Mouse (Mus musculus): ENCODE data around the gene LTO1. TPM values are rescaled to one million over a fixed set of nuclear protein-coding genes. Genes with fewer than 3 reads are reported as not detected.
"Not testable (repeated sequence)": the region's sequence is repeated elsewhere in the genome, so short reads cannot be mapped to it uniquely, and the experiment has no call there.

The LTO1 gene
- polyA plus RNA-seq, 1 experiment from 2014 or later = 8.3 TPM

DNA sequence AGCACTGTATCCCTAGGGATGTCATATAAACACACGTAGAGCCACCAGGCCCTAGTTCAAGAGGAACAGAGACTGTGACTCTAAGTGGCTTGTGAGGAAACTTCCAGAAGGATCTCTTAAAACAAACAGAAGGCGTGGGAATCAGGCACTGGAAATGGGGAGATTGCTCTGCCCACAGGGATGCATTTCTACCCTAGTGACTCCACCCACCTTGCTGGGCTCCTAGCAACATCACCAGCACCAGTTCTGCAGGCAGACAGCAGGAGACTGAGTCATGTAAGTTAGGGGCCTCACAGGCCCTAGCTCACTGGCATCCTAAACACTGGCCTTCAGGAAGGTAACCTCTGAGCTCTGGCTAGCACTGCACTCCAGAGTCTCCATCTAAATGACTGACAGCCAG is 23.0 kb upstream of the LTO1 start:
- Histone ChIP-seq H3K9me3 (replicated peaks) (no peaks in the 10 kb centered on the region), H3K4me3 (replicated peaks) (no peak overlapping the region), H3K9ac (no peak overlapping the region), H3K4me1 (replicated peaks) (peaks cover 20% of the 10 kb centered on the region), H3K4me2 (no peak overlapping the region), H3K27me3 (peaks cover 81% of the 10 kb centered on the region), H3K27ac (replicated peaks) (no peak overlapping the region), H3K36me3 (replicated peaks) (no peaks in the 10 kb centered on the region)
- WGBS (ENCODE audit: insufficient replicate concordance) = 50% methylated on average over 2 of the region's 2 CpGs
- no peak for ATAC-seq (ENCODE audit: insufficient read depth)

DNA sequence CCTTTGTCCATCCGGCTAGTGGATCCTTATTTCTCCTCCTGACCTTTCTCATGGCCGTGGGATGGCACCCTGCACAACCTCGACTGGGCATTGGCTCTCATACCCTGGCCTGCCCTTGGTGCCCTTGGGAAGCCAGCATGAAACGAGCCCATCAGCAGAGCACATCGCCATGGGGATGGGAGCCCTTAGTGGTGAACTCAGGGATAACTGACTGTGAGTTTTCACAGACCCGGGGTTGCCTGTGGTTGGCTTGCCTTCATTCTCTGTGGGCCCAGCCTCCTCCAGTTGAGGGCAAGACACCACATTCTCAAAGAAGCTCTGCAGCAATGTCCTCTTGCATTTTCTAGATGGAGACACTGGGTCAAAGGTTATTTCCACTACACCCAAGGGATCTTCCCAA is 22.6 kb upstream of the LTO1 start:
- H3K36me3 ChIP-seq (replicated peaks) = no peaks in the 10 kb centered on the region
- peaks cover 23% of the 10 kb centered on the region for H3K4me1 ChIP-seq (replicated peaks)
- no peak overlapping the region for H3K9ac ChIP-seq
- H3K27ac ChIP-seq (replicated peaks) = no peak overlapping the region
- no peak overlapping the region for H3K4me2 ChIP-seq
- peaks cover 86% of the 10 kb centered on the region for H3K27me3 ChIP-seq
- no peak for ATAC-seq (ENCODE audit: insufficient read depth)
- H3K4me3 ChIP-seq (replicated peaks) = no peak overlapping the region
- WGBS (ENCODE audit: insufficient replicate concordance) = 38% methylated on average over 6 of the region's 6 CpGs
- H3K9me3 ChIP-seq (replicated peaks) = no peaks in the 10 kb centered on the region

DNA sequence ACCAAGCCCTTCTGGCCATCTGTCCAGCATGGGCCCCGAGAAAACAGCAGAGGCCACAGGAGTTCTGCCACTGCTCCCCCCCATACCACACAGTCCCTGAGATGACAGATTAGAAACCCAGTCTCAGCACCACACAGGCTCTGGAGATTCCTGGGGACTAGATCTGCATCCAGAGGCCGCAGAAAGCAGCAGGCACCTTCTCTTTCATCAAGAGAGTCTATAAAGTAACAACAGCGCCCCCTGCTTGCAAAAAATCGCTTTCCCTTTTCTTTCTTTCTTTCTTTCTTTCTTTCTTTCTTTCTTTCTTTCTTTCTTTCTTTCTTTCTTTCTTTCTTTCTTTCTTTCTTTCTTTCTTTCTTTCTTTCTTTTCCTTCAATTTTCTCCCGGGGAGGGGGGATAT is 20.7 kb upstream of the LTO1 start:
- Histone ChIP-seq H3K9ac (no peak overlapping the region), H3K4me1 (replicated peaks) (peaks cover 23% of the 10 kb centered on the region), H3K4me3 (replicated peaks) (no peak overlapping the region), H3K9me3 (replicated peaks) (no peaks in the 10 kb centered on the region), H3K27me3 (peaks cover 90% of the 10 kb centered on the region), H3K27ac (replicated peaks) (no peak overlapping the region), H3K4me2 (no peak overlapping the region), H3K36me3 (replicated peaks) (no peaks in the 10 kb centered on the region)
- ATAC-seq (ENCODE audit: insufficient read depth) = no peak
- 8% methylated on average over 5 of the region's 5 CpGs for WGBS (ENCODE audit: insufficient replicate concordance)

DNA sequence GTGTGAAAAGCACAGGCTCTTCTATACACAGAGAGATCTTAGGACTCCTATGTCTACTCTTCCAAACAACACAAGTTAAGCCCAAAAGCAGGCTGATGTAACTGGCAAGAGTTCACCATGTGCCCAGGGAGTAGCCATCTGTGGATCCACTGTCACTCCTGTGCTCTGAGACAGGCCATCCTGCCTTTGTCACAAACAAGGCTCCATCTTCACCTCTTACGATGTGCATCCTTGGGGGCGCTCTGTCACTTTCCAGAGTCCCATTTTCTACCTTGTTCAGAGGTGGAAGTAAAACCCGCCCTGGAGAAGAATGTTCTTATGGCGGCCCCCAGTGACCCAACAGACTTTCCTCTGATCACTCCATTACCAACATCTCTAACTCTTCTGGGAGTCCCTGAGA is 20.2 kb upstream of the LTO1 start:
- WGBS (ENCODE audit: insufficient replicate concordance) = 7% methylated on average over 4 of the region's 4 CpGs
- H3K9ac ChIP-seq = no peak overlapping the region
- no peaks in the 10 kb centered on the region for H3K36me3 ChIP-seq (replicated peaks)
- H3K4me2 ChIP-seq = peak overlapping the region; percentile 69
- H3K4me3 ChIP-seq (replicated peaks) = no peak overlapping the region
- H3K27me3 ChIP-seq = peaks cover 90% of the 10 kb centered on the region
- no peak for ATAC-seq (ENCODE audit: insufficient read depth)
- no peak overlapping the region for H3K27ac ChIP-seq (replicated peaks)
- no peaks in the 10 kb centered on the region for H3K9me3 ChIP-seq (replicated peaks)
- peaks cover 23% of the 10 kb centered on the region for H3K4me1 ChIP-seq (replicated peaks)

DNA sequence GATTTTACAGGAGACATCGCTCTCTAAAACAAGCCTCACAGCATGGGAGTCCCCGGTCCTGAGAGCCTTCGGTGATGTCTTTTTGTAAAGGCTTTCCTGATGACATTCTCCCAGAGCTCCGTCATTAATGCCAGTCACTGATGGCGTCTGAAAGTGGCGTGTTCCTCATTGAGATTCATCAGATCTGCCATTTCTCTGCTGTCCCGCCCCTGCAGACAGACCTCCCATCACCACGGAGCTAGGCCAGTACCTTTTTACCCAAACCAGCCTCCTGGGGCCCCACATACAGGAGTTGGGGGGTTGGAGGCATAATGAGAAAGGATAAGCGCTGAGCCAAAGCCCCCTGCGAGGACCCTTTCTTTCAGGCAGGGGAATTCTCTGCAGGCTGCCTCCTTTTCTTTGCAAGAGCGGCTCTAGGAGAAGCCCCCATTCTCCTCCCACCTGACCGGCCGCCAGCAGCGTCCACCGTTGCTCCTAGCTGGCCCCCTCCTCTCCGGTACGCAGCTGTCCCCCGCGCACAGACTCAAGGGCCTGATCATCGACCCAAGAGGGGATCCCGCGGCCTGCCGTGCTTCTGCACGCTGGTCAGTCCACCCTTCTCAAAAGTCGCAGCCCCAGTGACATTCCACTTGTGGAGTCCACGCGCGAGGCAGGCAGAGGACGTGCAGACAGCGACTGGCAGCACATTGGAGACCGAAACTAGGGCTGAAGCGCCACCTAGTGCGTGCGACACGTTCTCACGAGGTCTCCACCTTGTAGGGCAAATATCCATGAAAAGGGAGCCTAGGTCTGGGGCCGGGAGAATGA is 19.4 kb upstream of the LTO1 start:
- Histone ChIP-seq H3K9ac (peak overlapping the region; percentile 18; the same call in 1 of the 2 replicates), H3K27ac (replicated peaks) (no peak overlapping the region), H3K27me3 (peaks cover 90% of the 10 kb centered on the region), H3K4me2 (peak overlapping the region; percentile 69), H3K36me3 (replicated peaks) (no peaks in the 10 kb centered on the region), H3K9me3 (replicated peaks) (no peaks in the 10 kb centered on the region), H3K4me3 (replicated peaks) (peak overlapping the region; percentile 46), H3K4me1 (replicated peaks) (peaks cover 23% of the 10 kb centered on the region)
- ATAC-seq (ENCODE audit: insufficient read depth) = peak; percentile 37; the same call in 1 of the 2 replicates
- WGBS (ENCODE audit: insufficient replicate concordance) = 2% methylated on average over 37 of the region's 37 CpGs

DNA sequence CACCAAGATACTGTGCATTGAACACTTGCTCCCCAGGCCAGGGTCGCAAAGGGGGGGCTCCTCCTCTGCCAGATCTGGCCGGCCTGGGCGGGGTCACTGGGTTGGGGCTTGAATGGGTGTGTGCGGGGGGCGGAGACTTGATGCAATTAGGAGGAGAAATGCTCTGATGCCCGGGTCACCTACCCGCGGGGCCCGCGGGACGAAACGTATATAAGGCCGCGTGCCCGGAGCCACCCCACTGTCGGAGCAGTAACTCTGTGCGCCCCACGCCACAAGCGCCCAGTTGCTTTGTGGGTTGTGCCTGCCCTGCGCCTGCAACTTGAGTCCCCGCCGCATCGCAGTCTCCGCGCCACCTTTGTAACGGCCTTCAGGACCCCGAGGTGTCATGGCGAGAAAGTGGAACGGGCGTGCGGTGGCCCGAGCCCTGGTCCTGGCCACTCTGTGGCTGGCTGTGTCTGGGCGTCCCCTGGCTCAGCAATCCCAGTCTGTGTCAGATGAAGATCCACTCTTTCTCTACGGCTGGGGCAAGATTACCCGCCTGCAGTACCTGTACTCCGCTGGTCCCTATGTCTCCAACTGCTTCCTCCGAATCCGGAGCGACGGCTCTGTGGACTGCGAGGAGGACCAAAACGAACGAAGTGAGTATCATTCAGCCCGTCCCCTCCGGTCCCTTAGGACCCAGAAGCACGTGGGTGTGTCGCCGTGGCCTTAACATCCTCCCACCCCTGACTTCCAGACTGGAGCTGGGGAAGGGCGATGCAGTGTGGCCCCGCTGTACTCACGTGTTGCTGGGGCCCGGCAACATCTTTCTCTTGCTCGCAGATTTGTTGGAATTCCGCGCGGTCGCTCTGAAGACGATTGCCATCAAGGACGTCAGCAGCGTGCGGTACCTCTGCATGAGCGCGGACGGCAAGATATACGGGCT is 18.3 kb upstream of the LTO1 start, which contains the start of gene Fgf15:
Fgf15 (plus strand) TSS at position 238 of the 925 bp plus-strand sequence.
- Histone ChIP-seq H3K9me3 (replicated peaks) (no peaks in the 10 kb centered on the region), H3K9ac (peak within 1 kb of the TSS; percentile 18; the same call in 1 of the 2 replicates), H3K27ac (replicated peaks) (no peak within 1 kb of the TSS), H3K4me3 (replicated peaks) (peak within 1 kb of the TSS; percentile 46), H3K4me2 (peak within 1 kb of the TSS; percentile 69), H3K4me1 (replicated peaks) (peaks cover 23% of the 10 kb centered on the region), H3K36me3 (replicated peaks) (no peaks in the 10 kb centered on the region), H3K27me3 (peaks cover 92% of the 10 kb centered on the region)
- ATAC-seq (ENCODE audit: insufficient read depth) = no peak
- WGBS (ENCODE audit: insufficient replicate concordance) = under 1% methylated on average over 65 of the region's 65 CpGs

DNA sequence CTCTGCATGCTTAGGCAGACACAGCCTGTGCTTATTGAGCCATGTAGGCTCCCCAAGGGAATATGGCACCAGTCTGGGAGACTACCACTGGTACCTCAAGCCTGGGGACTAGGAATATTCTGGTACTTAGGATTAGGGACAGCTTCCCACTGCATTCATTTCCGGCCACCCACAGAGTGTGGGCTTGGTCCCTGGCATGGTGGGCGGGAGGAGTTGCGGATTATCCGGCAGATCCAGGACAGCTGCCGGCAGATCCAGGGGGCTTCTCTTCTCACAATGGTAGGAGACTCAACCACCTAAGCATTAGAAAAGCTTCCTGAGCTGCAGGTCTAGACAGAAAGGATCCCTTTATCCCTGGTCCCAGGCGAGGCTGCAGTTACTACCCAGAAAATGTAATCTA is 16.4 kb upstream of the LTO1 start:
- WGBS (ENCODE audit: insufficient replicate concordance) = 53% methylated on average over 6 of the region's 6 CpGs
- peaks cover 83% of the 10 kb centered on the region for H3K27me3 ChIP-seq

DNA sequence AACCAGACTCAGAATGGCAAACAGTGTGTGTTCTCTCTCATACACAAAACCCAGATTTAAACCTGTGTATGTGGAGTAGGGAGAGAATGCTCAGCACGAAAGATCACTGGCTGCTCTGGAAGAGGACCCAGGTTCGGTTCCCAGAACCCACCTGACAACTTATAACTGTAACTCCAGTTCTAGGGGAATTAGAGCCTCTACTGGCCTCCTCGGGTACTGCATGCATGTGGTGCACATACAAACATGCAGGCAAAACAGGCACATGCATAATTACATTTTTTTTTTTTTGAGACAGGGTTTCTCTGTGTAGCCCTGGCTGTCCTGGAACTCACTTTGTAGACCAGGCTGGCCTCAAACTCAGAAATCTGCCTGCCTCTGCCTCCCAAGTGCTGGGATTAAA is 9.4 kb upstream of the LTO1 start:
- peaks cover 46% of the 10 kb centered on the region for H3K27me3 ChIP-seq
- not testable (repeated sequence) for H3K4me3 ChIP-seq (replicated peaks); H3K36me3 ChIP-seq (replicated peaks); H3K27ac ChIP-seq (replicated peaks); H3K9me3 ChIP-seq (replicated peaks); H3K9ac ChIP-seq; H3K4me1 ChIP-seq (replicated peaks); ATAC-seq (ENCODE audit: insufficient read depth); H3K4me2 ChIP-seq
- 68% methylated on average over 3 of the region's 3 CpGs for WGBS (ENCODE audit: insufficient replicate concordance)

More for the DNA sequence above, 16.4 kb upstream of the LTO1 start:
- Histone ChIP-seq H3K36me3 (replicated peaks) (no peaks in the 10 kb centered on the region), H3K9me3 (replicated peaks) (no peaks in the 10 kb centered on the region), H3K4me1 (replicated peaks) (peaks cover 23% of the 10 kb centered on the region), H3K4me3 (replicated peaks) (no peak overlapping the region), H3K27ac (replicated peaks) (no peak overlapping the region), H3K9ac (no peak overlapping the region), H3K4me2 (no peak overlapping the region)
- no peak for ATAC-seq (ENCODE audit: insufficient read depth)

DNA sequence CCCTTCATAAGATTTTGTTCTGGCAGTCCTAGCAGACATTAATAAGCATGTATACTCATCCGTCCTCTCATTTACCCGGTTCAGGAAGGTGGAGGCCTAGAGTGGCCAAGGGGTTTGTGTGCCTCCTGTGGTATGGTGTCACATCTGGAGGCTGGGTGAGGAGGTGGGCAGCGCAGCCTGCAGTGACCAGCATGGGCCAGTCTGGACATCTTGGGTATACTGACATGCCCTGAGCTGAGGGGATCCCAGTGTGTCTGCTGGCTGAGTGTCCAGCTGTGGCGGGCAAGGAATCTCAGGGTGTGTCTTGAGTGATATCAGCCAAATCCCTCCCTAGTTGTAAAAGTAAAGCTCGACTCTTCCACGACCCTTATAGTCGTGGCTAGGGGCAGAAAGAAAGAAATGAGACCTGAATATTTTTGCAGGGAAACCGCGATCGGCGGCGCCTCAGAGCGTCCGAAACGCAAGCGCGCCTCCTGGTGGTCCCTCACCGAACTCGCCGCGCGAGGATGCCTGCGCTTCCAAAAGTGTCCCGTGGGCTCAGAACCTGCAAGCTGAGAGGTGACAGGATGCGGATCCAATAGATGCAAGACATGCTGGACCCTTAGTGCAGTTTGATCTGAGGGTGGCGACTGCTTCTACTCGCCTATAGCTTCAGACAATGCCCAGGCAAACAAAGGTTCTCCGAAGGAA is 8.0 kb upstream of the LTO1 start:
- ATAC-seq (ENCODE audit: insufficient read depth) = no peak
- 9% methylated on average over 28 of the region's 28 CpGs for WGBS (ENCODE audit: insufficient replicate concordance)
- Histone ChIP-seq H3K36me3 (replicated peaks) (no peaks in the 10 kb centered on the region), H3K9ac (no peak overlapping the region), H3K27ac (replicated peaks) (no peak overlapping the region), H3K4me1 (replicated peaks) (peaks cover 8% of the 10 kb centered on the region; the same call in 1 of the 2 replicates), H3K27me3 (peaks cover 41% of the 10 kb centered on the region), H3K9me3 (replicated peaks) (no peaks in the 10 kb centered on the region), H3K4me2 (peak overlapping the region; percentile 24), H3K4me3 (replicated peaks) (no peak overlapping the region)

DNA sequence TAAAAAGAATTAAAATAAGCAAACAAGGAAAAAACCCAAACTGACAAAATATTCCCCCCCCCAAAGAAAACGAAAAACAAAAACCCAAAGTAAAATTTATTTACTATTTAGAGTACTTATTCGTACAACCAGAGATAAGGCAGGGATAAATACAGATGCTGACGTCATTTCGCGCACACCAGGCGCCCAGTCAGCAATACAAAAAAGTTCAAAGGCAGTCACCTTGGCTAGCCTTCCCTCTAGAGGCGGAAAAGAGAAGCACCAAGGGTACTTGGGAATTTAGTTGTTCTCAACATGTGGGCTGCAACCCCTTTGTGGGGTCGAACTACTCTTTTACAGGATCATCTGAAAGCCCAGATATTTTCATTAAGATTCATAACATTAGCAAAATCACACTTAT is 7.1 kb upstream of the LTO1 start:
- Histone ChIP-seq H3K9ac (no peak overlapping the region), H3K9me3 (replicated peaks) (no peaks in the 10 kb centered on the region), H3K4me3 (replicated peaks) (no peak overlapping the region), H3K36me3 (replicated peaks) (no peaks in the 10 kb centered on the region), H3K27me3 (peaks cover 38% of the 10 kb centered on the region), H3K4me1 (replicated peaks) (peaks cover 8% of the 10 kb centered on the region; the same call in 1 of the 2 replicates), H3K4me2 (no peak overlapping the region), H3K27ac (replicated peaks) (no peak overlapping the region)
- WGBS (ENCODE audit: insufficient replicate concordance) = 8% methylated on average over 8 of the region's 8 CpGs
- ATAC-seq (ENCODE audit: insufficient read depth) = no peak

Data from liver, embryonic 15.5 days (tissue).